Mouse (Mus musculus) neural tube, embryonic 10.5 days (tissue): ENCODE results near the gene Gm28048.

Source experiments
- DNase-seq: peaks from one replicate; pipeline ENCODE4 v3.0.0-alpha.2; 2017; ENCODE audit warnings: low spot score; ENCODE audit errors: extremely low spot score

The Gm28048 gene

GRCm38 (mm10) chr11:22844754-22845718 lies 136.9 kb downstream of the Gm28048 start:
- DNase-seq: no peak

DNA sequence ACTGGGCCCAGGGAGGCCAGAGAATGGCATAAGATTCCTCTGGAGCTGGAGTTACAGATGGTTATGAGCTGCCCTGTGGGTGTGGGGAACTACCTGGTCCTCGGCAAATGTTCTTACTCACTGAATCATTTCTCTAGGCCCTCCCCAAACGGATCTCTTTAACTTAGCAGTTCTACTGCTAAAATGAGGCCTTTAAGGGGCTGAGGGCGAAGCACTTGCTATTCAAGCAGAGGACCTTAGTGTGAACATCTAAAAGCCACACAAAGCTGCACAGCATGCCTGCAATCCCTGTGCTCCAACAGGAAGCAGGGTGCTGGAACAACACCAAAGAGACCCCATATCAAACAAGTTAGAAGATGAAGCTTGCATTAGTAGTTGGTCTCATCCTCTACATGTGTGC lies 142.4 kb downstream of the Gm28048 start:
- no peak for DNase-seq

DNA sequence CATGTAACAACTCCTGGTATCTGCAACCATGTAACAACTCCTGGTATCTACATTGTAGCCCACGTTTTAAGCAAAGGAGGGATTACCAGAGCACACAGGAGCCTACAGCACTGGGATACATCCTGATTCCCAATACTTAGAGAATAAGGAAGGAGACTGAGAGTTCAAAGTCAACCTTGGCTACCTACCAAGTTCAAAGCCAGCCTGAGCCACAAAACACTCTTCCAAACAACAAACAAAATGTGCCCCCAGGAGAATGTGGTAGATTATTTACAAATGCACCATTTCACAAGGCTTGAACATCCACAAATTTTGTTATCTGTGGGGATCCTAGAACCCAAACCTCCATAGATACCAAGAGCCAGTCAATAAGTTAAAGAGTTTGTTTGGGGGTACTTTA lies 143.5 kb downstream of the Gm28048 start:
- DNase-seq: no peak

DNA sequence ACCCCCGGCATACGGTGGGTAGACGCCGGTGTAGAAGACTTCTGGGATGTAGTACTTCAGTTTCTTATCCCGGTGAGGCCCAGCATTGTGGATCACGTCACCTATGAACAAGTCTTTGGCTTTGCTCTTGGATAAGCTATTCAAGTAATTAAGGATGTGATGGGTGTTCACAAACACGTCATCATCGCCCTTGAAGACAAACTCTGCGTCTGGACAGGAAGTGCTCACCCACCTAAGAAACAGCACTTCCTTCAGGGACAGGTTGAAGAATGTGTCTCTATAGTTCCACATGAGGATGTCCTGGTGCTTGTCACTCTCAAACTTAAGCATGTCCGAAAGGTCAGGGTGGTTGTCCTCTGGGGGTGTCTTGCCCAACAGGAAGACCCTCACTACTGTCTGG lies 145.6 kb downstream of the Gm28048 start:
- no peak for DNase-seq

DNA sequence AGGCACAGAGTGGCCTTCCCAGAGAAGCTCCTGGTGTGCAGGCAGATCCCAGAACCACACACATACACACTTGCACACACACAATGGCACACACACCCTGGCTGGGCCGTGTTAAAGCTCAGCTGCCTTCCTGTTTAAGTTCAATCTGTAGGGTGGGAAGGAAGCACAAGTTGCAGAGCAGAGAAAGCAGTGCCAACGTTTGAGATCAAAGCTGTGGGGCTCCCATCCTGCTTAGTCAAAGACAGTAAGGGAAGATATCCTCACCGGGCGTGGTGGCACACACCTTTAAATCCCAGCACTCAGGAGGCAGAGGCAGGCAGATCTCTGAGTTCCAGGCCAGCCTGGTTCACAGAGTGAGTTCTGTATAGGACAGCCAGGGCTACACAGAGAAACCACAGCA lies 149.3 kb downstream of the Gm28048 start:
- DNase-seq: no peak

- DNase-seq: no peak
Measured at GRCm38 (mm10) chr11:22831916-22832315, 150.0 kb downstream of the Gm28048 start.

DNA sequence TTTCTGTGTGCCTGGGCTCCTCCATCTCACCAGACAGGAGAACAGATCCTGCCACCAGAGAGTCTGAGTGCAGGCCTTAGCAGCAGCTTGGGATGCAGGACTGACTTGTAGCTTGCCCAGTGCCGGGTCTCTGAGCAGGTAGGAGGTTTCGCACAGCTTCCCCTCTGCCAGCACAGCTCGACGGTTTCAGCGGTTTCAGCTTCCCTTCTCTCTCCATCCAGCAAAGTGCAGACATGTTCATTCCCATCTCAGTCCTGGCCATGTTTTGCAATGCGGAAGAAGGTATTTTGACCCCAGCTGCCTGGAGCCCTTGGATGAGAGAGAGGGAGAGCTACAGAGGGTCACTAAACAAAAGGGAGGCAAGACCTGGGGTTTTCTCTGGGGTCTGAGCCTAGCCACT lies 151.2 kb downstream of the Gm28048 start:
- DNase-seq: no peak

DNA sequence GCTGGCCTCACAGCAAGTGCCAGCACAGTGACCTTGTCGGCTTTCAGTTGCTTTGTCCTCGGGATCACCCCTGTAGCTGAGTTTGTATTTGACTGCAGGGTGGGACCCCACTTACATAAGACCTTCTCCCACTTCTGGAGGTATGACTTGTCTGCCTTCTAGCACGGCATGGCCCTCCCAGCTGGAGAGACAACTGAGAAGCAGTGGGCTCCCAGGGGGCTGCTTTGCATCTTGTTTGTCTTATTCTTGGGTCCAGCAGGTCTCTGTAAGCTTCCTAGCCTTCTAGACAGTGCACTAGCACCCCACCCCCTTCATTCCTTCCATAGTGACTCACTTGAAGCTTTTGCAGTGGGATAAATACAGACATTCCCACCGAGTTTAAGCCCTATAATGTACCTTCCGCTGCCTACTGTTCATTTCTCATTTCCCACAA lies 151.7 kb downstream of the Gm28048 start:
- no peak for DNase-seq

GRCm38 (mm10) chr11:22828988-22829632 lies 152.8 kb downstream of the Gm28048 start:
- no peak for DNase-seq

GRCm38 (mm10) chr11:22827514-22828080 lies 154.3 kb downstream of the Gm28048 start:
- no peak for DNase-seq

DNA sequence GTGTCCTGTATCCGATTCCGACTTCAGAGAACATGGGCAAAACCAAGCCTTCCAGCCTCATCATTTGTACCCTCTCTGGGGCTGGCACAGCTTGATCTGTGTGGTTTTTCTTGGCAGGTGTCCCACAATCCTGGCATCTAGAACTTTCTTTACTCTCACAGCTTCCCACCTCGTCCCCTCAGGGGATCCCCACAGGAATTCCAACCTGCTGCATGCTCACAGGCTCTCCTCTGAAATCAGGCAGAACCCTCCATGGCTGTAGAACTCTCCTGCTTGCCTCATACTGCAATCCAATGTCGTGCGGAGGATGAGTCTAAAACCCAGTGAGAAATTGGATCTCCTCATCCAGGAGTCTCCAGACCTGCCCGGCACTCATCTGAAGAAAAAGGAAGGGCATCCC lies 155.2 kb downstream of the Gm28048 start:
- DNase-seq: no peak

DNA sequence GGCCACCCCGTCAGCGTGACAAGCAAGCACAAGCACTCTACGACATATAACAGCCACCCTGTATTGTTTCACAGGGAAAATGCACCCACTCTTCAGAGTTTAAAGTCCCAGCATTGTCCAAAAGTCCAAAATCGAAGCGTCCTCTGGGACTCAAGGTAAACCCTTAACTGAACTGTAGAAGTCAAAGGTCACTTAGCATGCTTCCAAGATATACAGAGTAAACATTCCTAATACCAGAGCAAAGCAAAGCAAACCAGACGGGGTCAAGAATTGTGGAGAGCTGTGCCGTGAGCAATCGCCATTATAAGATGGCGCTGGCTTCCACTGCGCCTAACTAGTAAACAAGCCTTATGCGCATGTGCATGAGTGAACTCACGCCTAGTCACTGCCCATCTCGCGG lies 155.8 kb downstream of the Gm28048 start:
- DNase-seq: no peak

DNA sequence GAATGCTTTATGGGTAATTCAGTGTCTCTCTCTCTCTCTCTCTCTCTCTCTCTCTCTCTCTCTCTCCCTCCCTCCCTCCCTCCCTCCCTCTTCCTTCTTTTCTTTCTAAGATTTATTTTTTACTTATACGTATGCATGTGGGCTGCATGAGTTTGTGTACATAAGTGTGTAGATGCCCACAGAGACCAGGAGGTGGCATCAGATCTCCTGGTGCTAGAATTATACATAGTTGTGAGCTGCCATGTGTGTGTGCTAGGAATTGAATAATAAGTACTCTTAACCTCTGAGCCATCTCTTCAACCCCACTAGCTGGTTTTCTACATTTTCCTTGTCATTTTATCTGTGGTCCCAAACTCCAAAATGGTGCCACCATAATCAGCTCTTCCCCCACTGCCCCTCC lies 156.3 kb downstream of the Gm28048 start:
- no peak for DNase-seq

GRCm38 (mm10) chr11:22824049-22824705 lies 157.7 kb downstream of the Gm28048 start:
- DNase-seq: no peak

DNA sequence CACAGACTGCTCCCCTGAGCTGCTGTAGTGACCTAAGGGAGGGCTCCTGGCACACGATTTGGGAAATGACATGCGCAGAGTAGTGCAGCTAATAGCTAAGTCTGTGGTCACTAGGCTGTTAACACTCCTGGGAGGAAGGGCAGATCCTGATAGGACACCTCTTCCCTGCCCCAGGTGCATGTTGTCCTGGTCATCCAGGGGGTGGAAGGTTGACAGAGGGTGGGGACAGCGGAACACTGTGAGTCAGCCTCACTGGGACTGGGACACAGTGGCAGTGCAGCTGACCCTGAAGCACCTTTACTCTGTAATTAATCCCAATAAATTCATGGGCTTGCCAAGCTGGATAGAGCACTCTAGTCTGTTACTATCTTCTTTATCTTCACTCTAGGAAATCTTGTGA lies 160.6 kb downstream of the Gm28048 start:
- DNase-seq: no peak

DNA sequence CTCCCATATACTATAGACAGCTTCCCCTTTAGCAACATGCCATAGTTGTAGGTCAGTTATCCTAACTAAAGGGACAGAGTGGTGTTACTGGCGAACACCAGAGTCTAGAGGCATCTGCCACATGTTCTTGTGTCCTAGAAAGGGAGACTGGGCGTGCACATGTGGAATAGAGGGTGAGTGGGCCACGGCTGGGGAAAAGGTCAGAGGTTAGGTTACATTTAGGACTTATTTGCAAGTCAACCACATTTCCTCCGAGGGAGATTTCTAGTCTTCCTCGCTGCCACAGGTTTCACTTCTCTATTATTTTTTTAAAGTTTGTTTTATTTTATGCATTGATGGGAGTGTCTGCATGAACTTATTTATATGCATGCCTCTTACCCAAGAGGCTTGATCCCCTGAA lies 163.5 kb downstream of the Gm28048 start:
- no peak for DNase-seq

GRCm38 (mm10) chr11:22815877-22816276 lies 166.0 kb downstream of the Gm28048 start:
- no peak for DNase-seq

- no peak for DNase-seq
Measured at GRCm38 (mm10) chr11:22815143-22815542, 166.7 kb downstream of the Gm28048 start.

- no peak for DNase-seq
Measured at GRCm38 (mm10) chr11:22813921-22814704, 167.8 kb downstream of the Gm28048 start.

DNA sequence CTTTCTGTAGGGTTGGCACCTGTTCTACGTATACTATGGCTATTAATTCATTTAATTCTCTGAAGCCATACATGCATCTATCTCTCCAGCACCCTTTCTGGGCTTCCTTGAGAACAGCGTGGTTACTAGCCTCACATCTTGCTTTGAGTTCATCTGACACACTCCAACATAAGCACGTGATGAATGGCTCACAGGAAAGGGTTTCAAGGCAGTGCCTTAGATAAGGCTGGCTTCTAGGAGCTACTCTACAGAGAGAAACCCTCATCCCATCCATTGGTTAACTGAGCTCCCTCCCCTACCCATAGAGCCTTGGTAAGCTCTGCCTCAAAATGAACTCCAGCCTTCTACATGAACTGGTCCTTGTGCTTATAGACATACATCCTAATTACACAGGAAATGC lies 168.5 kb downstream of the Gm28048 start:
- no peak for DNase-seq

- DNase-seq: no peak
Measured at GRCm38 (mm10) chr11:22811413-22811812, 170.5 kb downstream of the Gm28048 start.
